Mouse (Mus musculus): Measurements from ENCODE around the gene Hcn3.

The Hcn3 gene

GRCm38 (mm10) chr3:89136365-89136764, 23.6 kb downstream of the Hcn3 start:
- DNase-seq, result no peak

GRCm38 (mm10) chr3:89135958-89136357, 24.0 kb downstream of the Hcn3 start, which contains the start of gene Pklr:
Pklr (plus strand) TSS chr3:89136142.
- no peak for DNase-seq

- no peak for DNase-seq
Observed at GRCm38 (mm10) chr3:89133752-89134151, 26.2 kb downstream of the Hcn3 start.

GRCm38 (mm10) chr3:89133063-89133450, 26.9 kb downstream of the Hcn3 start:
- DNase-seq, result no peak

GRCm38 (mm10) chr3:89132285-89133062, 27.5 kb downstream of the Hcn3 start:
- peak; percentile 38 for DNase-seq

- no peak for DNase-seq
Observed at GRCm38 (mm10) chr3:89131816-89132215, 28.2 kb downstream of the Hcn3 start.

GRCm38 (mm10) chr3:89129908-89130307, 30.1 kb downstream of the Hcn3 start:
- no peak for DNase-seq

GRCm38 (mm10) chr3:89125981-89126380, 34.0 kb downstream of the Hcn3 start:
- no peak for DNase-seq

GRCm38 (mm10) chr3:89124241-89124640, 35.8 kb downstream of the Hcn3 start:
- DNase-seq, result no peak

GRCm38 (mm10) chr3:89123313-89123712, 36.7 kb downstream of the Hcn3 start:
- no peak for DNase-seq

- DNase-seq, result no peak
Observed at GRCm38 (mm10) chr3:89115522-89115921, 44.5 kb downstream of the Hcn3 start.

- no peak for DNase-seq
Observed at GRCm38 (mm10) chr3:89113058-89113457, 46.9 kb downstream of the Hcn3 start.

- DNase-seq, result no peak
Observed at GRCm38 (mm10) chr3:89108146-89108545, 51.9 kb downstream of the Hcn3 start.

- no peak for DNase-seq
Observed at GRCm38 (mm10) chr3:89107545-89107944, 52.5 kb downstream of the Hcn3 start.

- no peak for DNase-seq
Observed at GRCm38 (mm10) chr3:89106881-89107280, 53.1 kb downstream of the Hcn3 start.

GRCm38 (mm10) chr3:89103291-89103595, 56.8 kb downstream of the Hcn3 start:
- no peak for DNase-seq

- DNase-seq, result no peak
Observed at GRCm38 (mm10) chr3:89102495-89103290, 57.3 kb downstream of the Hcn3 start.

GRCm38 (mm10) chr3:89101812-89102494, 58.0 kb downstream of the Hcn3 start, which contains the start of gene Fdps:
Fdps (minus strand) TSS chr3:89101959.
- peak; percentile 99 for DNase-seq

- DNase-seq, result no peak
Observed at GRCm38 (mm10) chr3:89101459-89101811, 58.6 kb downstream of the Hcn3 start.

- DNase-seq, result peak; percentile 72
Observed at GRCm38 (mm10) chr3:89100811-89101210, 59.2 kb downstream of the Hcn3 start, which contains the start of gene Gm43738. Gm43738 (minus strand) TSS chr3:89101099.
